Mouse (Mus musculus): ENCODE measurements around the gene 2210011C24Rik. TPM values are rescaled to one million over a fixed set of nuclear protein-coding genes. Genes with fewer than 3 reads are reported as not detected.

The 2210011C24Rik gene
- polyA plus RNA-seq, 1 experiment from 2014 or later, result 51.0 TPM

DNA sequence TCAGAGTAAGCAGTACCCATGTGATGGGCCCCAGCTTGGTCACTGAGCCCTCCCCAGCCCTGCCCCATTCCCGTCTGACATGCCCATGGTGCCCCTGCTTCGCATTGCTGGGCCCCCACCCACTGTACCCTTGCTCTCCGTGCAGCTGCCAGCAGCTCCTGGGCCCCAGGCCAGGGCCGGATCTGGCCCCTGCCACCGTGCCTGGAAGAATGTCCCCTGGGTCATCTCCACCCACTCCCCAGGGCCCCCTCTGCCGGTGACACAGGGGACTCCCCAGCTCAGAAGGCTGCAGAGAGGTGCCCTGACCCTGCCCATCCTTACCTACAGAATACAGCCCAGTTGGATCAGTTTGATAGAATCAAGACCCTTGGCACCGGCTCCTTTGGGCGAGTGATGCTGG, 31.1 kb downstream of the 2210011C24Rik start:
- no peaks in the 10 kb centered on the region for H3K27me3 ChIP-seq (replicated peaks; ENCODE audit: insufficient read depth, low read length)
- ATAC-seq (no peak), DNase-seq (ENCODE audit: low spot score) (no peak)
- H3K27ac ChIP-seq (ENCODE audit: low read length), result no peak overlapping the region
- no peaks in the 10 kb centered on the region for H3K9me3 ChIP-seq (ENCODE audit: low read length)
- TF ChIP-seq EP300 (IDR thresholded peaks at IDR 0.05) (no peak), CTCF (IDR thresholded peaks at IDR 0.05) (peak; percentile 20)
- peaks cover 9% of the 10 kb centered on the region; the same call in 1 of the 2 replicates for H3K4me1 ChIP-seq (ENCODE audit: insufficient read depth, low read depth, low read length)
- no peak overlapping the region for H3K9ac ChIP-seq (replicated peaks; ENCODE audit: low read depth)
- 68% methylated on average over 8 of the region's 8 CpGs for WGBS
- H3K36me3 ChIP-seq (ENCODE audit: insufficient read depth, low read length), result peaks cover 13% of the 10 kb centered on the region
- no peak overlapping the region for H3K4me3 ChIP-seq (ENCODE audit: low read depth, low read length)
- no peak overlapping the region for H3K4me2 ChIP-seq (replicated peaks; ENCODE audit: low read depth, low read length)

DNA sequence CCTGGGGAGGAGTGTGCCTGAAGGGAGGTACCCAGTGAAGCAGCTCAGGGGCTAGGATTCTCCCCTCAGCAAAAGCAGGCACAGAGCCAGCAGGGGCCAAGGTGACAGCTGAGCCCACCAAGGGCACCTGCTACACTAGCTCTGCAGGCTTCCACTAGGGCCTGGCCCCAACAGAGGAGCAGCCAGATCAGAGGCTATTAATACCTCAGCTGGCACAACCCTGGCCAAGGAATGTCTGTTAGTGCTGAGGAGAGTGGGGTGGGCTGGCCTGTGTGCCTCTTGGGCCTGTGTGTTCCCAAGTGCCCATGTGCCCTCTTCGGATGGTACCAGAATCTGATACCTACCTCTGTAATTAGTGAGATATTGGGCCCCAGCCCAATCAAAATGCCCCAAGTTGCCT, 31.7 kb downstream of the 2210011C24Rik start:
- H3K36me3 ChIP-seq (ENCODE audit: insufficient read depth, low read length), result peaks cover 13% of the 10 kb centered on the region
- no peak overlapping the region for H3K4me3 ChIP-seq (ENCODE audit: low read depth, low read length)
- no peak overlapping the region for H3K27ac ChIP-seq (ENCODE audit: low read length)
- H3K9me3 ChIP-seq (ENCODE audit: low read length), result no peaks in the 10 kb centered on the region
- TF ChIP-seq CTCF (IDR thresholded peaks at IDR 0.05), result no peak
- TF ChIP-seq EP300 (IDR thresholded peaks at IDR 0.05), result no peak
- no peak for DNase-seq (ENCODE audit: low spot score)
- H3K4me2 ChIP-seq (replicated peaks; ENCODE audit: low read depth, low read length), result no peak overlapping the region
- no peak overlapping the region for H3K9ac ChIP-seq (replicated peaks; ENCODE audit: low read depth)
- no peaks in the 10 kb centered on the region for H3K27me3 ChIP-seq (replicated peaks; ENCODE audit: insufficient read depth, low read length)
- H3K4me1 ChIP-seq (ENCODE audit: insufficient read depth, low read depth, low read length), result peaks cover 9% of the 10 kb centered on the region; the same call in 1 of the 2 replicates
- no peak; the same call in 1 of the 2 replicates for ATAC-seq
- WGBS, result 88% methylated on average over 1 of the region's 1 CpGs

DNA sequence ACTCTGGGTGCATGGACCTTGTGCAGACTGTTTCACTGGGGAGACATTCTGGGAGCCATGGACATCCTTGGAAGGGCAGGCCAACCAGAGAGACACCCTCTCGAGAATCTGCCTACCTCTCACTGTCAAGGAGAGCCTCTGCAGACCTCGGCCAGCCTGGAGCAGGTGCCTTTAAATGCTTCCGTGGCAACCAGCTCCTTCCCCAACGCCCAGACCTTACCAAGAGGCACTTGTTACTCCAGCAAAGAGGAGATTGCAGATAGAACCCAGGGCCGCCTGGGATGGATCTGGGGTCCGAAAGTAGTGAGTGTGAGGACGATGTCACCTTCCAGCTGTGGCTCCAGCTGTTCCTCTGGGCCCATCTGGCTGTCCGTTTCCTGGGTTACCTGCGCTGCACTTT, 33.8 kb downstream of the 2210011C24Rik start:
- ATAC-seq (no peak), DNase-seq (ENCODE audit: low spot score) (no peak)
- TF ChIP-seq EP300 (IDR thresholded peaks at IDR 0.05), result no peak
- no peak for TF ChIP-seq CTCF (IDR thresholded peaks at IDR 0.05)
- 60% methylated on average over 9 of the region's 9 CpGs for WGBS
- Histone ChIP-seq H3K4me2 (replicated peaks; ENCODE audit: low read depth, low read length) (no peak overlapping the region; the same call in 1 of the 2 replicates), H3K36me3 (ENCODE audit: insufficient read depth, low read length) (peaks cover 13% of the 10 kb centered on the region), H3K4me1 (ENCODE audit: insufficient read depth, low read depth, low read length) (peaks cover 11% of the 10 kb centered on the region; the same call in 1 of the 2 replicates), H3K27ac (ENCODE audit: low read length) (0 out of 2 replicates have a peak overlapping the region, but pooled peaks have one; percentile 54), H3K4me3 (ENCODE audit: low read depth, low read length) (no peak overlapping the region), H3K27me3 (replicated peaks; ENCODE audit: insufficient read depth, low read length) (no peaks in the 10 kb centered on the region), H3K9me3 (ENCODE audit: low read length) (no peaks in the 10 kb centered on the region), H3K9ac (replicated peaks; ENCODE audit: low read depth) (no peak overlapping the region)

DNA sequence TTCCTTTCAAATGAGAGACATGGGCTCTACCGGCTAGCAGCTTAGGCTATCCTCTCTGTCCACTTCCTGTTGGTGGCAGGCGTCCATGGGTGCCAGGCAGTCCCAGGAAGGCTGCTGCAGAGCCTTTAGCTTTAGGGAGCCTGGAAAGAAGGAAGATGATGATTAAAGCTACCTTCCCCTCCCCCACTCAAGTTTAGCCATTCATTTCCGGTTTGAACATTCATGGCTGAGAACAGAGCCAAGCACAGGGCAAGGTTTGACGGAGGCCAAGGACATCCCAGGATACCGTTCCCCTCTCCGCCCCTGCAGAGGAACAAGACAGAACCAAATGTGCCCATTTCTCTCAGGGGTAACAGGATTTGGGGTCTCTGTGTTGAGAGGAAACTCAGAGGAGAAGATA, 34.3 kb downstream of the 2210011C24Rik start:
- Histone ChIP-seq H3K9ac (replicated peaks; ENCODE audit: low read depth) (0 out of 2 replicates have a peak overlapping the region, but pooled peaks have one; percentile 6), H3K9me3 (ENCODE audit: low read length) (no peaks in the 10 kb centered on the region), H3K4me1 (ENCODE audit: insufficient read depth, low read depth, low read length) (peaks cover 11% of the 10 kb centered on the region; the same call in 1 of the 2 replicates), H3K4me3 (ENCODE audit: low read depth, low read length) (no peak overlapping the region), H3K27me3 (replicated peaks; ENCODE audit: insufficient read depth, low read length) (no peaks in the 10 kb centered on the region), H3K27ac (ENCODE audit: low read length) (peak overlapping the region; percentile 54; the same call in 1 of the 2 replicates), H3K4me2 (replicated peaks; ENCODE audit: low read depth, low read length) (peak overlapping the region; percentile 18), H3K36me3 (ENCODE audit: insufficient read depth, low read length) (peaks cover 11% of the 10 kb centered on the region)
- 33% methylated on average over 6 of the region's 6 CpGs for WGBS
- no peak for TF ChIP-seq CTCF (IDR thresholded peaks at IDR 0.05)
- no peak for TF ChIP-seq EP300 (IDR thresholded peaks at IDR 0.05)
- ATAC-seq (no peak), DNase-seq (ENCODE audit: low spot score) (peak; percentile 53)

DNA sequence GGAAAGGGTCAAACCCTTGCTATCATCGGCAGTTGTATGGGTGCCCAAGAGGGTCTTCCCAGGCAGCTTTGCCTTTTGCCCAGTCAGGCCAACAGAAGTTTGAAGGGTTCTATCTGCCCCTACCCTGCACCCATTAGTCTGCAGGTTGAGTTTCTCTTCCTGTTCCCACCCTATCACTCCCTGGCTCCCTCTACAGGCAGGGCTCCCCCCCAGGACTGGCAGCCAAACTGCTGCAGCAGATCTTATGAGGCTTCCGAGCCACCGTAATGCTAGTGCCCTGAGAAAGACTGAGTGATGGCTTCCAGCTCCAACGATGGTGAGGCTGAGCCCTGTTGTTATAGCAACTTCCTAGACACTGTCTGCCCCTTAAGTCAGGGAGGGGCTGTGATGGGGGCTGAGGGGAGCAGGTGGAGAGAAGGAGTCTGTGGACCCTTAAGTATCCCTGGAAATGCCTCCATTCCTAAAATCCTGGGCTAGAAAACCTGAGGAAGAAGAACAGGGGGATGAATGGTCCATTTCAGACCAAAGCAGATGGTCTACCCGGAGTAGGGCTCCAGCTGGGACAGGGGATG, 35.1 kb downstream of the 2210011C24Rik start:
- DNase-seq (ENCODE audit: low spot score) (no peak), ATAC-seq (no peak)
- Histone ChIP-seq H3K27ac (ENCODE audit: low read length) (peak overlapping the region; percentile 54; the same call in 1 of the 2 replicates), H3K4me1 (ENCODE audit: insufficient read depth, low read depth, low read length) (peaks cover 11% of the 10 kb centered on the region; the same call in 1 of the 2 replicates), H3K27me3 (replicated peaks; ENCODE audit: insufficient read depth, low read length) (no peaks in the 10 kb centered on the region), H3K36me3 (ENCODE audit: insufficient read depth, low read length) (peaks cover 9% of the 10 kb centered on the region; the same call in 1 of the 2 replicates), H3K9ac (replicated peaks; ENCODE audit: low read depth) (no peak overlapping the region), H3K4me2 (replicated peaks; ENCODE audit: low read depth, low read length) (no peak overlapping the region), H3K9me3 (ENCODE audit: low read length) (no peaks in the 10 kb centered on the region), H3K4me3 (ENCODE audit: low read depth, low read length) (no peak overlapping the region)
- TF ChIP-seq EP300 (IDR thresholded peaks at IDR 0.05) (no peak), CTCF (IDR thresholded peaks at IDR 0.05) (peak; percentile 41)
- WGBS, result 77% methylated on average over 5 of the region's 5 CpGs

DNA sequence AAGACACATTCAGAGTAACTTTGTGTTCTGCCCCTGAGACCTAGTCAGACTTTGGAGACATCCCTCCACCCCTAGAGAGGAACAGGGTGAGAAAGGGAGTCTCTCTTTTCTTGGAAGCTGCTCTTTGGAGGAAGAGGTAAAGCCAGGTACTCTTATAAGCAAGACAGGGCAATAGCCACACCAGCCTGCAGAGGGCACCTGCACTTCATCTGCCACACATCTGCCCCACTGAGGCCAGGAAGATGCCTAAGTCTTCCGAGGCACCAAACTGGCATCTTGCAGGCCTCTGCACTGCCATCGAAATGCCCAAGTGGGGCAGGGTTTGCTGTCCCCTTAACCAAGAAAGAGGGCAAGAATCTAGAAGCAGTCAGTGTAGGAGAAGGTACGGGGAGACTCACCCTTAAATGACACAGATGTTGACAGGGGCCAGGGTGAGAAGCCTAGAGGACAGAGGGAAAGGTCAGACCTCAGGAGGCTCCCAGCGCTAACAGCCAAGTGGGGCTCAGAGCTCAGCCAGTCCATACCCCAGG, 35.8 kb downstream of the 2210011C24Rik start:
- H3K4me3 ChIP-seq (ENCODE audit: low read depth, low read length), result no peak overlapping the region
- DNase-seq (ENCODE audit: low spot score) (peak; percentile 29), ATAC-seq (no peak)
- H3K9ac ChIP-seq (replicated peaks; ENCODE audit: low read depth), result no peak overlapping the region
- no peak overlapping the region for H3K4me2 ChIP-seq (replicated peaks; ENCODE audit: low read depth, low read length)
- no peaks in the 10 kb centered on the region for H3K9me3 ChIP-seq (ENCODE audit: low read length)
- no peak overlapping the region for H3K27ac ChIP-seq (ENCODE audit: low read length)
- WGBS, result 79% methylated on average over 4 of the region's 4 CpGs
- H3K36me3 ChIP-seq (ENCODE audit: insufficient read depth, low read length), result peaks cover 4% of the 10 kb centered on the region; the same call in 1 of the 2 replicates
- TF ChIP-seq EP300 (IDR thresholded peaks at IDR 0.05), result no peak
- peak; percentile 61 for TF ChIP-seq CTCF (IDR thresholded peaks at IDR 0.05)
- H3K27me3 ChIP-seq (replicated peaks; ENCODE audit: insufficient read depth, low read length), result no peaks in the 10 kb centered on the region
- peaks cover 11% of the 10 kb centered on the region; the same call in 1 of the 2 replicates for H3K4me1 ChIP-seq (ENCODE audit: insufficient read depth, low read depth, low read length)

Measured in lung, postnatal 0 days (tissue).